Mouse (Mus musculus) spleen, adult 2 months (tissue): ENCODE measurements around the gene Kcnh3. TPM values are rescaled to one million over a fixed set of nuclear protein-coding genes. Genes with fewer than 3 reads are reported as not detected.

Experiments used
- DNase-seq, 2 experiments: peaks; one replicate each; pipeline versions ENCODE4 v3.0.0 to v3.0.0-alpha.2; 2012 to 2021; ENCODE audit warnings: low spot score in 2 of 2, low read depth in 1 of 2
- H3K27ac ChIP-seq: fragments of 200-500 bp; 2 replicates; pipeline ENCODE4 v1.5.1; 2012; ENCODE audit warnings: low read length, inconsistent platforms; ENCODE audit not compliant: insufficient read depth
- H3K27me3 ChIP-seq: fragments of 200-500 bp; 2 replicates; pipeline ENCODE4 v1.6.1; 2012; ENCODE audit warnings: mild to moderate bottlenecking, moderate library complexity, low read length, inconsistent platforms; ENCODE audit not compliant: control insufficient read depth, insufficient read depth
- H3K36me3 ChIP-seq: fragments of 200-500 bp; 2 replicates; pipeline ENCODE4 v1.6.1; 2012; ENCODE audit warnings: mild to moderate bottlenecking, low read length, inconsistent platforms; ENCODE audit not compliant: control insufficient read depth, insufficient read depth
- H3K4me1 ChIP-seq: fragments of 200-500 bp; 2 replicates; pipeline ENCODE4 v1.6.1; 2011; ENCODE audit warnings: inconsistent platforms; ENCODE audit not compliant: control insufficient read depth, insufficient read depth, insufficient read length
- H3K4me3 ChIP-seq: fragments of 200-500 bp; 2 replicates; pipeline ENCODE4 v1.5.1; 2011; ENCODE audit warnings: mild to moderate bottlenecking, inconsistent platforms; ENCODE audit not compliant: insufficient read depth, insufficient read length; ENCODE audit errors: extremely low read depth
- CTCF ChIP-seq: fragments of 200-500 bp; IDR thresholded peaks from 2 replicates; pipeline ENCODE4 v1.5.1; 2011; ENCODE audit warnings: mild to moderate bottlenecking, inconsistent platforms; ENCODE audit not compliant: insufficient read depth, insufficient read length, insufficient replicate concordance; ENCODE audit errors: extremely low read depth
- POLR2A ChIP-seq: fragments of 200-500 bp; IDR thresholded peaks from 2 replicates; pipeline ENCODE4 v1.6.1; 2011; ENCODE audit warnings: low read depth, low read length, inconsistent platforms
- WGBS: fragments of 180-500 bp; shearing (Covaris S2); methylation state at CpG from one replicate; pipeline ENCODE4 v1.1.7; 2018; 5-methylcytosine and 5-hydroxymethylcytosine counted together
- polyA plus RNA-seq: library from polyadenylated mRNA; depleted of rRNA; stranded (reverse); fragments of >200 nt; gene quantifications from 2 replicates; pipeline ENCODE4 v1.2.3, GENCODE M21; 2012; rRNA removed

Kcnh3 gene
- polyA plus RNA-seq, 1 experiment: 3.5 TPM

- TF ChIP-seq POLR2A (no peak), CTCF (no peak)
- no peak for DNase-seq
- no peak overlapping the region for H3K4me3 ChIP-seq
- no peaks in the 10 kb centered on the region for H3K36me3 ChIP-seq
- 33% methylated on average over 14 of the region's 14 CpGs for WGBS
- no peaks in the 10 kb centered on the region for H3K27me3 ChIP-seq
- H3K4me1 ChIP-seq: no peaks in the 10 kb centered on the region
- H3K27ac ChIP-seq: no peak overlapping the region
Measured at GRCm38 (mm10) chr15:99284527-99285188, 60.0 kb downstream of the Kcnh3 start.

- Histone ChIP-seq H3K4me3 (no peak overlapping the region), H3K4me1 (no peaks in the 10 kb centered on the region), H3K36me3 (no peaks in the 10 kb centered on the region), H3K27ac (no peak overlapping the region), H3K27me3 (no peaks in the 10 kb centered on the region)
- WGBS: 75% methylated on average over 8 of the region's 8 CpGs
- TF ChIP-seq POLR2A: no peak
- no peak for TF ChIP-seq CTCF
- no peak for DNase-seq
Measured at GRCm38 (mm10) chr15:99285189-99285535, 60.5 kb downstream of the Kcnh3 start.

GRCm38 (mm10) chr15:99290586-99290985 is 65.9 kb downstream of the Kcnh3 start:
- no peak for DNase-seq
- H3K27me3 ChIP-seq: 0 out of 2 replicates have a peak, but pooled peaks cover 2% of the 10 kb centered on the region
- no peaks in the 10 kb centered on the region for H3K36me3 ChIP-seq
- WGBS: 91% methylated on average over 11 of the region's 11 CpGs
- no peak overlapping the region for H3K4me3 ChIP-seq
- TF ChIP-seq CTCF (no peak), POLR2A (no peak)
- no peak overlapping the region for H3K27ac ChIP-seq
- H3K4me1 ChIP-seq: no peaks in the 10 kb centered on the region; the same call in 1 of the 2 replicates

Other genes starting within 250 kb of the Kcnh3 start
- 119 and 126 TPM in 2 replicates for gene Tuba1c, start 195.0 kb upstream of the Kcnh3 start, polyA plus RNA-seq
- gene Prph, start 169.7 kb upstream of the Kcnh3 start, polyA plus RNA-seq: 0.99 and 1.4 TPM in 2 replicates
- 5.9 and 7.5 TPM in 2 replicates for gene Troap, start 150.3 kb upstream of the Kcnh3 start, polyA plus RNA-seq
- gene C1ql4, start 137.0 kb upstream of the Kcnh3 start, polyA plus RNA-seq: not detected in 2 replicates
- 0.35 and 0.60 TPM in 2 replicates for gene Dnajc22, start 131.7 kb upstream of the Kcnh3 start, polyA plus RNA-seq
- gene Spats2, start 98.9 kb upstream of the Kcnh3 start, polyA plus RNA-seq: 1.5 and 2.2 TPM in 2 replicates
- 48.5 and 63.1 TPM in 2 replicates for gene Mcrs1, start 27.1 kb downstream of the Kcnh3 start, polyA plus RNA-seq
- 27.1 and 31.4 TPM in 2 replicates for gene Prpf40b, start 70.2 kb downstream of the Kcnh3 start, polyA plus RNA-seq
- 0.02 and 0.05 TPM in 2 replicates for gene Fam186b, start 71.0 kb downstream of the Kcnh3 start, polyA plus RNA-seq
- gene Fmnl3, start 145.6 kb downstream of the Kcnh3 start, polyA plus RNA-seq: 25.6 and 30.8 TPM in 2 replicates
- gene Tmbim6, start 168.0 kb downstream of the Kcnh3 start, polyA plus RNA-seq: 434 and 466 TPM in 2 replicates
- 10.9 and 11.5 TPM in 2 replicates for gene Nckap5l, start 232.9 kb downstream of the Kcnh3 start, polyA plus RNA-seq
- gene Bcdin3d, start 249.9 kb downstream of the Kcnh3 start, polyA plus RNA-seq: 5.1 and 7.4 TPM in 2 replicates